Mouse (Mus musculus) erythroblast, embryonic 14.5 days (primary cell): Measurements from ENCODE around the gene Iqcd. TPM values are rescaled to one million over a fixed set of nuclear protein-coding genes. Genes with fewer than 3 reads are reported as not detected.
A peak's percentile ranks its signal among the peaks of the same experiment; 100 is the strongest.

Source experiments
- H3K27me3 ChIP-seq: 2 replicates; pipeline ENCODE4 v1.6.1; 2012; ENCODE audit warnings: inconsistent platforms; ENCODE audit not compliant: control insufficient read depth
- H3K36me3 ChIP-seq: 2 replicates; pipeline ENCODE4 v1.6.1; 2012; ENCODE audit warnings: mild to moderate bottlenecking, inconsistent platforms; ENCODE audit not compliant: control insufficient read depth
- H3K4me1 ChIP-seq: 2 replicates; pipeline ENCODE4 v1.6.1; 2012; ENCODE audit warnings: inconsistent platforms; ENCODE audit not compliant: control insufficient read depth
- H3K4me3 ChIP-seq: replicated peaks from 2 replicates; pipeline ENCODE3; 2012; ENCODE audit warnings: moderate library complexity, mild to moderate bottlenecking, inconsistent platforms
- H3K9me3 ChIP-seq: 2 replicates; pipeline ENCODE4 v1.6.1; 2012; ENCODE audit warnings: low read length, inconsistent platforms, mixed read lengths; ENCODE audit not compliant: control insufficient read depth
- GATA1 ChIP-seq: IDR thresholded peaks from 2 replicates; pipeline ENCODE4 v1.6.1; 2012; ENCODE audit warnings: low read length, inconsistent platforms, mixed read lengths
- TAL1 ChIP-seq: IDR thresholded peaks from 3 replicates; pipeline ENCODE4 v1.6.1; 2012; ENCODE audit warnings: low read length, inconsistent platforms, mixed read lengths
- polyA plus RNA-seq: library from polyadenylated mRNA; stranded (reverse); fragments of >175 nt; gene quantifications from 2 replicates; pipeline ENCODE4 v1.2.3, GENCODE M21; 2012

Iqcd gene
- polyA plus RNA-seq, 1 experiment, result 1.3 TPM

DNA sequence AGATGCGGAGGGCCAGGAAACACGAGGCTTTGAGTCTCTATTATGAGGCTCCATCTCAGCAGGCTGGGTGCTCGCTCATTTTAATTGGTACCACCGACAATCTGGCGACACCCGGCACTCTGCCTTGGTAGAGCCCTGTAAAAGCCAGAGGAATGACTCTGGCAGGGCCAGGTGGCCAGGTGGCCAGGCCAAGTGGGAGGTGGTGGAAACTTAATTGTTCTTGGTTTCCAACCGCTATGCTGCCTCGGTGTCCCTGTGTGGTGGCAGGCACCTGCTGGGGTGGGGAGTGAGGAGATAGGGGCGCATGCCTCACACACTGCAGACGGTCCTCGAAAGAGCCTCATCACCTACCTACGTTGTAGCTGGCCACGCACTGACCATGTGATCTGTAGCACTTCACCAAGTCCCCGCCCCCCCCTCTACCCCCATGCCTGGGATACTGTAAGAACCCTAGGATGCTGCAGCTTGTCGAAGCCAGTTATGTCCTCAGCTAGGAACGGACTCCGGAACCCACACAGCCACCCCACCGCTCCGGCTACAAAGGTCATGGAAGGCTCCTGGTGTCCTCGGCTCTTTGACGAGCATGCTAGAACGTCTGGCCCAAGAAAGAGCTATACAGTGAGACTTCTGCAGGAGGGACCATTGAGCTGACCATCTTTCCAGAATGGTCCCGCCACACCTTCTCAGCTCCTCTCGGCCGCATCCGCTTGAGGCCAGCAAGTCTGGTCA lies 8.8 kb upstream of the Iqcd start:
- Histone ChIP-seq H3K36me3 (peaks cover 93% of the 10 kb centered on the region), H3K27me3 (no peaks in the 10 kb centered on the region), H3K4me1 (peaks cover 87% of the 10 kb centered on the region), H3K9me3 (no peaks in the 10 kb centered on the region), H3K4me3 (no peak overlapping the region)
- TF ChIP-seq GATA1 (no peak), TAL1 (no peak)

DNA sequence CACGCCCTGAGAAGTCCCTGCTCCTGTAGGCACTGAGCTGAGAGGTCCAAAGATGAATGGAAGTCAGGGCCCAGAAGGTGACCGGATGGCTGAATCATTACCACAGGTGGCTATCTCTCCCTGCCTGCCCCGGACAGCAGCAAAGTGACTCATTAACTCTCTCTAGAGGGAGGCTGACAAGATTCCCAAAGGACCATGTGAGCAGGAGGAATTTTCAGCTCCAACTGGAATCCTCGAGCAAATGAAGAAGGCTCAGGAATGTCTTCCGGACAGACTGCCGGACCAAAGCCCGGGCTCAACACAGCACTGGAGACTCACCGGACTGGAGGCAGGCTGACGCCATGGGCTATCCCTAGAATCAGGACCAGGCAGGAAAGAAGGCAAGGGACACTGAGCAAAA lies 6.8 kb upstream of the Iqcd start:
- H3K4me1 ChIP-seq, result peaks cover 90% of the 10 kb centered on the region
- H3K9me3 ChIP-seq, result no peaks in the 10 kb centered on the region
- H3K27me3 ChIP-seq, result no peaks in the 10 kb centered on the region
- TF ChIP-seq GATA1, result no peak
- no peak for TF ChIP-seq TAL1
- peaks cover 96% of the 10 kb centered on the region for H3K36me3 ChIP-seq
- H3K4me3 ChIP-seq, result no peak overlapping the region

DNA sequence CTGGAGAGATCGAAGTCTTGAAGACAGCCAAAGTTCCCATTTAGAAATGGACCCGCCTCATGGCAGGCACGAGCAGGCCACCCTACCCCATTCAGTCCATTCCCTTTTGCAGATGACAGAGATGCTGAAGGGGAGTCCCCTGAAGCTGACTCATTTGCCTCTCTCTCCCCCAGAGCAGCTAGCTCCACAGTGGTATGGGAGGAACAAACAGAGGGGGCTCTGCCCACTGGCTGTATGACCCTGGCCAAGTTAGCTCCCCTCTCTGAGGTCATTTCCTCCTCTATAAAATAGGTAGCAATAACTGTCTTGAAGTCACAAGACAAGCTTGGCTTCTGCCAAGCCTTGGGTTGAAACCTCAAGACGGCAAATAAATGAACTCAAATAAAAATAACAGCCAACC lies 5.3 kb upstream of the Iqcd start:
- no peak for TF ChIP-seq GATA1
- TF ChIP-seq TAL1, result no peak
- peaks cover 82% of the 10 kb centered on the region for H3K4me1 ChIP-seq

DNA sequence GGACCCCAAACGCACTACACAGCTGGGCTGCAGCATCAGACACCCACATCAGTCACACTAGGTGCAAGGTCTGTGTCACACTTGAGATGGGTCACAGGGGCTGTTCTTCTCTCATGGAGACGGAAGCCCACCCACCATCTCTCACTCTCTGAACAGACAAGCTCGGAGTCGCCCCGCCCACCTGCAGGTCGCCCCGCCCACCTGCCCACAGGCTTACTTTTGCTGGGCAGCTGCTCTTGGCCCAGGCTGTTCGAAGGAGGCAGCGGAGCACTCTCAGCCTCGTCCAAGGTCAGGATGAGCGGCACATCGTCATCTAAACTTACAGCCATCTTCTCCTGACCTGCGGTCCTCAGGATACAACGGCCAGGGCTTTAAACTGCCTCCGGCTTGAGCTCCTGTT lies 3.8 kb upstream of the Iqcd start:
- H3K27me3 ChIP-seq, result no peaks in the 10 kb centered on the region
- H3K36me3 ChIP-seq, result peaks cover 70% of the 10 kb centered on the region
- peak overlapping the region; percentile 33 for H3K4me3 ChIP-seq
- peaks cover 77% of the 10 kb centered on the region for H3K4me1 ChIP-seq
- H3K9me3 ChIP-seq, result peaks cover under 1% of the 10 kb centered on the region
- TF ChIP-seq GATA1, result no peak
- TF ChIP-seq TAL1, result no peak

More for the DNA sequence above, 5.3 kb upstream of the Iqcd start:
- Histone ChIP-seq H3K36me3 (peaks cover 84% of the 10 kb centered on the region), H3K9me3 (no peaks in the 10 kb centered on the region), H3K4me3 (no peak overlapping the region), H3K27me3 (no peaks in the 10 kb centered on the region)

DNA sequence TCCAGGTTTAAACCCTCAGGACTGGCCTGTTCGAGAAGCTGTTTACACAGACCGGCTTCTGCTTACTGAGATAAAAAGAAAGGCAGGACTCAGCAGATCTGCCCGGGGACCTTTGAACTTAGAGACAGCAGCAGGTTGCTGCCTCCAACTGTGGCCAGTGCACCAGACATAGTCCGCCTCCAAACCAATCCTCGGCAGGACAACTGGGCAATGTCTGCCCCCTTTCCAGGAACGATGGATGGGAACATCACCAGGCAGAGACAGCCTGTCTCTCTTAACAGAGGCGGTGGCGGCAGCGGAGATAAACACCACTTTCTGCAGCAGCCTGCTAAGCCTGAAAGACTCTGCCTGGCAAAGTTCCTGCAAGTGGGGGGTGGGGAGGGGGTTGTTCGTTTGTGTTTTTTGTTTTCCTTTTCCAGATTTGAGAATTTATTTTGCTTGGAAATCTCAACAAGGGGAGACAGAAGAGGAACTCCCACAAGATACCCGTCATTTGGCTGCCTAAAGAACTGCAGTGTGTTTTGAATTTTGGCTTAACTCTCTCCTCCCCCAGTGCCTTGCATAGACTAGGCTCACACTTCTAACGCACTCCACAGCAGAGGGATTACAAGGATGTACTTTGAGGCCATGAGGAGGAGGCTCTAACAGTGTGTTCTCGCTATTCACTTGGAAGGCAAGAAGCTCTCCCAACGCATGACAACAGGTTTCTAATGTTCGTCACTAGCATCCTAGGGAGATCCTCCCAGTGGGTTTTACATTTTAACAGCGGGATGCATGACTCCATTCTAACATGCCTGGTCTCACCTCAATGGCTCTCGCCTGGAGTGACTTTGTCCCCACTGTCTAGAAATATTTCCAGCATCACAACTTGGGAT lies 1.8 kb upstream of the Iqcd start:
- peaks cover 69% of the 10 kb centered on the region for H3K4me1 ChIP-seq

DNA sequence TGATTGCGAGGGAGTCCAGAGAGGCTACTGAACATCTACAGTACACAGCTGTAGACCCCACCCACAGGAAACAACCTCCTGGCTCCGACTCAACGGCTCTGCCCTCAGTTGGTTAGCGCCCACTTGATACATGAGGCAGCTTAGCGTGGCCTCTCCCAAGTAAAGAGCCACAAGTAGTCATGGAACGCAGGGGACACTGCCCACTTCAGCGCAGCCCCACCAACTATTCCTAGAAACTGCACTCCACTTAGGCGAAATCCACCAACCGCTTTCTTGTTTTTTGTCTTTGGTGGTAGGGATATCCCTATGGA lies 1.2 kb upstream of the Iqcd start:
- peaks cover 48% of the 10 kb centered on the region for H3K36me3 ChIP-seq
- peak overlapping the region; percentile 70 for H3K4me3 ChIP-seq
- H3K27me3 ChIP-seq, result no peaks in the 10 kb centered on the region; the same call in 1 of the 2 replicates
- no peak for TF ChIP-seq GATA1
- TF ChIP-seq TAL1, result no peak
- peaks cover 65% of the 10 kb centered on the region for H3K4me1 ChIP-seq
- peaks cover 14% of the 10 kb centered on the region for H3K9me3 ChIP-seq

More for the DNA sequence above, 1.8 kb upstream of the Iqcd start:
- peaks cover 10% of the 10 kb centered on the region for H3K9me3 ChIP-seq
- TF ChIP-seq TAL1 (peak; percentile 40; the same call in 2 of the 3 replicates), GATA1 (no peak)
- peak overlapping the region; percentile 70 for H3K4me3 ChIP-seq
- H3K27me3 ChIP-seq, result no peaks in the 10 kb centered on the region; the same call in 1 of the 2 replicates
- peaks cover 54% of the 10 kb centered on the region for H3K36me3 ChIP-seq

DNA sequence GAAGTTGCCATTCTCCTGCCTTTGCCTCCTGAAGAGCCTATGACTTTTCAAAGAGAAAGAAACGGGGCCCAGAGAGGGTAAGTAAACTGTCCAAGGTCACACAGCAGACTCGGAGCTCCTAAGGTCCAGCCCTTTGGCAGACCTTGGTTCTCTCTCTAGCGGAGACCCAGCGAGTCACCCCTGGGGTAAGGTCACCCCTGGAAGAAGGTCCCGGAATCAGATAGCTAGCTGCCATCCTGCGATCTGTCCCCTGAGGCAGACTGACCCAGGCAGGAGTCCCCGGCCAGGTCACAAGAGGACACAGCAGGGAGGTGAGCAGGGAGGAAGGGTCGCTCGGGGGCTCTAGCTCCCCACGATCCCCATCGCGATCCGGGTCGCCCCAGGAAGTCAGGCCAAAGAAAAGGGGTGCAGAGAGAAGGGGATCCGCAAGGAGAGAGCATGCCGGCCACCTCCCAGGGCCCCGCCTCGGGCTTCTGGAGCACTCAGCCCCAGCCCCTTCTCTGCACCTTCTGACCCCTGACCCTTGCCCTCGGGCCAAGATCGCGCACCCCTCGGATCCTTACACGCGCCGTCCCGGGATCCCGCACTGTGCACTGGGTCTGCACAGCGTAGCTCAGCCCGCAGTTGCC lies 762 bp upstream of the Iqcd start:
- no peaks in the 10 kb centered on the region; the same call in 1 of the 2 replicates for H3K27me3 ChIP-seq
- peaks cover 17% of the 10 kb centered on the region for H3K9me3 ChIP-seq
- peaks cover 65% of the 10 kb centered on the region for H3K4me1 ChIP-seq
- TF ChIP-seq GATA1 (no peak), TAL1 (no peak)
- peak overlapping the region; percentile 70 for H3K4me3 ChIP-seq
- peaks cover 43% of the 10 kb centered on the region for H3K36me3 ChIP-seq

DNA sequence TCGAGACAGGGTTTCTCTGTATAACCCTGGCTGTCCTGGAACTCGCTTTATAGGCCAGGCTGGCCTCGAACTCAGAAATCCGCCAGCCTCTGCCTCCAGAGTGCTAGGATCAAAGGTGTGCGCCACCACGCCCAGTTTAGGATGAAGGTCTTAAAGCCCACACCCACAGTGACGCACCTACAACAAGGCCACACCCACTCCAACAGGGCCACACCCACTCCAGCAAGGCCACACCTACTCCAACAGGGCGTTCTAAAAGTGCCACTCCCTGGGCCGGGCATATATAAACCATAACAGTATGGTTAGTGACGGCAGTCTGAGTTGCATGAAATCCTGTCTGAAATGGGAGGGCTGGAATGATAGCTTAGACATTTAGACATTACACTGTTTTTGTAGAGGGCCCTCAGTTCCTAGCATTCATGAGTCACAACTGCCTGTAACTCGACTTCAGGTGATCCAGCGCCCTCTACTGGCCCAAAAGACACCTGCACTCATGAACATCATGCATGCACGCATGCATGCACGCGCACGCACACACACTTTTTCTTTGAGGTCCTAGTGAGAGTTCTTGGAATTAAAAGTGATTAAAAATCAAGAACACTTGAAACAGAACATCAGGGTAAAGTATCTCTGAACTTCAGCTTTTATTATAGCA lies 1.7 kb downstream of the Iqcd start:
- peaks cover 50% of the 10 kb centered on the region for H3K4me1 ChIP-seq
- no peak overlapping the region for H3K4me3 ChIP-seq
- peaks cover 17% of the 10 kb centered on the region for H3K9me3 ChIP-seq
- TF ChIP-seq GATA1 (no peak), TAL1 (no peak)
- peaks cover 19% of the 10 kb centered on the region for H3K36me3 ChIP-seq
- no peaks in the 10 kb centered on the region; the same call in 1 of the 2 replicates for H3K27me3 ChIP-seq
